Mouse (Mus musculus): ENCODE data around the gene Tmbim6. TPM values are rescaled to one million over a fixed set of nuclear protein-coding genes. Genes with fewer than 3 reads are reported as not detected.

Tmbim6 gene
- polyA plus RNA-seq, 1 experiment from 2014 or later, result 1,126 TPM

DNA sequence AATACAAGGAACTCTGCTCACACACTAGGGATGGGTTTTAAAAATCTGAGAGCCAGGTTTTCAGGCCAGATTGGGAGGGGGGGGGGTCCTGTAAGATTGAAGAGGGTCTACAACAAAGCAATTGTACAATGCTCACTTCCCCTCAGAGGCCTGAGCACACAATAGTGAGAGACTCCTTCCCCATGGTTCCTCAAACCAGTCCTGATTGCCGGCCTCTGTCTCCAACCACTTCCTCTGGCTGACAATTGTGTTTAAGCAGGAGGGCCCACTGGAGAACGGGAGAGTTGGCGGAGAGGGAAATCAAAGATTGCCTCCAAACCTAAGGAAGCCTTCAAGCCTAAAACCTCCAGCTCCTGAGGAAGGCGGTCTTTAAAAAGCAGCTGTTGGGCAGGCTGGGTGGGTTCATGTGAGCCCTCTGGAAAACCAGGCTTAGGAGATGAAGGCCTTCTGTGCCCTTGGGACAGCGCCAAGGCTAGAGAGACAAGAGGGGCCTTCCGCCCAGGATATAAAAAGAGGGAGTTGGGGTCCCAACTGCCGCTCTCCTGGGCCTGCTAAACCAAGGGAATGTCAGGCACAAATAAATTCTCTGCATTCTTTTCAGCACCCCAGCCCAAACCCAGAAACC lies 63.8 kb downstream of the Tmbim6 start:
- 40% methylated on average over 7 of the region's 7 CpGs for whole genome bisulfite sequencing

DNA sequence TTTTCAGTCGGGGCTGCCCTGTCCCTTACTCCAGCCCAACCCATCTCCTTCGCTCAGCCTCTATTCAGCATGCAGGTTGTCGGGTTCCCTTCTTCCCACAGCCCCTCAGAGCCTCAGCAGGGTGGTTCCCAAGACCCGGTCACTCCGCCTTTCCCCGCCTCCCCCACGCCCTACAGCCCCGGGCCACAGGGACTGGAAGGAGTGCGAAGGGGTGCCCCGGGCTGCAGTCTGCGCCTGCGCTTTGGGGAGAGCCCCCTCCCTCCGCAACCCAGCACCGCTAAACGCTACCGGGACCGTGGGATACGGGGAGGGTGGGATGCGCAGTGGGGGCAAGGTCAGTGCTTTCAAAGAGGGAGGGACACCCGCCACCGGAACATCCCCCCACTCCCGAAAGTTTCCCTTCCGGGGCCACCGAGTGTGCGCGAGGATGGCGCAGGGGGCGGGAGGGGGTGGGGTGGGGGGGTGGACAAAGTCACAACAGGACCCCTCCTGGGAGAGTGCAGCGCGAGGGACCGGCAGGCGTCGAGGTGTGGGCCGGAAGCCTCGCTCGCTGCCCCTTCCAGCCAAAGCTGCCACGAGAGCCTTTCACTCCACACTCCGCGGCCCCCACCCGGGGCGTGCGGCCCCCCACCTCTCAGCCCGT lies 64.4 kb downstream of the Tmbim6 start:
- peak overlapping the region; percentile 72 for H3K27ac ChIP-seq (ENCODE audit: low read depth, low read length)
- H3K4me3 ChIP-seq (ENCODE audit: low read depth, low read length), result peak overlapping the region; percentile 69
- H3K36me3 ChIP-seq (ENCODE audit: control insufficient read depth, insufficient read depth), result no peaks in the 10 kb centered on the region
- H3K9ac ChIP-seq (ENCODE audit: low read depth, low read length), result peak overlapping the region; percentile 50
- no peak for TF ChIP-seq CTCF (IDR thresholded peaks at IDR 0.05; ENCODE audit: low read depth)
- WGBS, result 3% methylated on average over 32 of the region's 43 CpGs
- H3K4me1 ChIP-seq (replicated peaks; ENCODE audit: control insufficient read depth, insufficient read depth, low read length), result no peaks in the 10 kb centered on the region
- peak overlapping the region; percentile 82 for H3K4me2 ChIP-seq (replicated peaks; ENCODE audit: low read depth)
- H3K27me3 ChIP-seq (replicated peaks; ENCODE audit: control insufficient read depth, insufficient read depth, low read length), result no peaks in the 10 kb centered on the region
- peak; percentile 33 for ATAC-seq
- no peaks in the 10 kb centered on the region for H3K9me3 ChIP-seq (ENCODE audit: control insufficient read depth)

More for the DNA sequence above, 63.8 kb downstream of the Tmbim6 start:
- peak overlapping the region; percentile 11; the same call in 1 of the 2 replicates for H3K9ac ChIP-seq (ENCODE audit: low read depth, low read length)
- peak overlapping the region; percentile 72; the same call in 1 of the 2 replicates for H3K27ac ChIP-seq (ENCODE audit: low read depth, low read length)
- H3K4me2 ChIP-seq (replicated peaks; ENCODE audit: low read depth), result peak overlapping the region; percentile 82
- H3K36me3 ChIP-seq (ENCODE audit: control insufficient read depth, insufficient read depth), result no peaks in the 10 kb centered on the region
- H3K4me1 ChIP-seq (replicated peaks; ENCODE audit: control insufficient read depth, insufficient read depth, low read length), result no peaks in the 10 kb centered on the region
- no peak for TF ChIP-seq CTCF (IDR thresholded peaks at IDR 0.05; ENCODE audit: low read depth)
- ATAC-seq, result no peak
- no peaks in the 10 kb centered on the region for H3K27me3 ChIP-seq (replicated peaks; ENCODE audit: control insufficient read depth, insufficient read depth, low read length)
- peak overlapping the region; percentile 69 for H3K4me3 ChIP-seq (ENCODE audit: low read depth, low read length)
- H3K9me3 ChIP-seq (ENCODE audit: control insufficient read depth), result no peaks in the 10 kb centered on the region

GRCm38 (mm10) chr15:99457606-99458401 lies 65.1 kb downstream of the Tmbim6 start, which contains the start of gene Nckap5l:
Gene Nckap5l, minus strand, starts transcription at chr15:99457748.
- H3K4me3 ChIP-seq (ENCODE audit: low read depth, low read length), result peak within 1 kb of the TSS; percentile 69
- peak; percentile 92 for ATAC-seq
- no peaks in the 10 kb centered on the region for H3K4me1 ChIP-seq (replicated peaks; ENCODE audit: control insufficient read depth, insufficient read depth, low read length)
- H3K9ac ChIP-seq (ENCODE audit: low read depth, low read length), result peak within 1 kb of the TSS; percentile 50
- H3K36me3 ChIP-seq (ENCODE audit: control insufficient read depth, insufficient read depth), result no peaks in the 10 kb centered on the region
- peak within 1 kb of the TSS; percentile 72 for H3K27ac ChIP-seq (ENCODE audit: low read depth, low read length)
- H3K9me3 ChIP-seq (ENCODE audit: control insufficient read depth), result no peaks in the 10 kb centered on the region
- no peaks in the 10 kb centered on the region for H3K27me3 ChIP-seq (replicated peaks; ENCODE audit: control insufficient read depth, insufficient read depth, low read length)
- no peak for TF ChIP-seq CTCF (IDR thresholded peaks at IDR 0.05; ENCODE audit: low read depth)
- under 1% methylated on average over 42 of the region's 45 CpGs for WGBS
- peak within 1 kb of the TSS; percentile 82 for H3K4me2 ChIP-seq (replicated peaks; ENCODE audit: low read depth)

Other genes with a start within 250 kb of the Tmbim6 start
- gene Kcnh3, start 168.0 kb upstream of the Tmbim6 start, polyA plus RNA-seq (2015; fragmentation: Nextera tagmentation; extraction: Ambion mirVana), result 0.20 and 0.48 TPM in 2 replicates
- 86.8 and 92.0 TPM in 2 replicates for gene Mcrs1, start 140.9 kb upstream of the Tmbim6 start, polyA plus RNA-seq (2015; fragmentation: Nextera tagmentation; extraction: Ambion mirVana)
- gene Prpf40b, start 97.8 kb upstream of the Tmbim6 start, polyA plus RNA-seq (2015; fragmentation: Nextera tagmentation; extraction: Ambion mirVana), result 10.8 and 12.7 TPM in 2 replicates
- not detected in 2 replicates for gene Fam186b, start 97.0 kb upstream of the Tmbim6 start, polyA plus RNA-seq (2015; fragmentation: Nextera tagmentation; extraction: Ambion mirVana)
- 5.6 and 5.9 TPM in 2 replicates for gene Fmnl3, start 22.4 kb upstream of the Tmbim6 start, polyA plus RNA-seq (2015; fragmentation: Nextera tagmentation; extraction: Ambion mirVana)
- gene Nckap5l, start 64.9 kb downstream of the Tmbim6 start, polyA plus RNA-seq (2015; fragmentation: Nextera tagmentation; extraction: Ambion mirVana), result 1.8 and 2.1 TPM in 2 replicates
- 12.6 and 13.2 TPM in 2 replicates for gene Bcdin3d, start 81.8 kb downstream of the Tmbim6 start, polyA plus RNA-seq (2015; fragmentation: Nextera tagmentation; extraction: Ambion mirVana)
- gene Faim2, start 135.3 kb downstream of the Tmbim6 start, polyA plus RNA-seq (2015; fragmentation: Nextera tagmentation; extraction: Ambion mirVana), result 1.5 and 1.6 TPM in 2 replicates
- not detected in 2 replicates for gene Aqp2, start 186.2 kb downstream of the Tmbim6 start, polyA plus RNA-seq (2015; fragmentation: Nextera tagmentation; extraction: Ambion mirVana)
- gene Aqp5, start 197.9 kb downstream of the Tmbim6 start, polyA plus RNA-seq (2015; fragmentation: Nextera tagmentation; extraction: Ambion mirVana), result 0.14 TPM in 1 of 2 replicates, not detected in the other
- not detected in 2 replicates for gene Aqp6, start 208.5 kb downstream of the Tmbim6 start, polyA plus RNA-seq (2015; fragmentation: Nextera tagmentation; extraction: Ambion mirVana)